Mouse (Mus musculus) MEL (cell line): ENCODE data around the gene Gm9736. TPM values are rescaled to one million over a fixed set of nuclear protein-coding genes. Genes with fewer than 3 reads are reported as not detected.
"Not testable (repeated sequence)": the region's sequence is repeated elsewhere in the genome, so short reads cannot be mapped to it uniquely, and the experiment has no call there.

Source experiments
- DNase-seq: peaks from one replicate; pipeline ENCODE4 v3.0.0; 2011; ENCODE audit warnings: low read depth, low spot score
- H3K27ac ChIP-seq: 2 replicates; pipeline ENCODE4 v1.5.1; 2012; ENCODE audit warnings: low read depth, mild to moderate bottlenecking, control low read depth, low read length, moderate library complexity; ENCODE audit not compliant: control insufficient read depth
- H3K27me3 ChIP-seq, 2 experiments: fragments of 150-350 bp in 1 of 2; sonication (generic) in 1 of 2; 2 replicates each; pipeline ENCODE4 v1.6.1; 2012; ENCODE audit warnings: low read length in 2 of 2, mild to moderate bottlenecking in 2 of 2, improper control_type of control experiment in 1 of 2, moderate library complexity in 1 of 2; ENCODE audit not compliant: insufficient read depth in 2 of 2, control insufficient read depth in 1 of 2
- H3K36me3 ChIP-seq, 2 experiments: 2 replicates each; pipeline ENCODE4 v1.6.1; 2012 to 2014; ENCODE audit warnings: low read length in 2 of 2, improper control_type of control experiment in 1 of 2, inconsistent platforms in 1 of 2, mild to moderate bottlenecking in 1 of 2; ENCODE audit not compliant: insufficient read depth in 2 of 2, control insufficient read depth in 1 of 2
- H3K4me1 ChIP-seq, 2 experiments: fragments of 150-350 bp in 1 of 2; sonication (generic) in 1 of 2; 2 replicates each; pipeline ENCODE4 v1.6.1; 2012; ENCODE audit warnings: low read length in 2 of 2, improper control_type of control experiment in 1 of 2, mild to moderate bottlenecking in 1 of 2; ENCODE audit not compliant: insufficient read depth in 2 of 2, control insufficient read depth in 1 of 2
- H3K4me3 ChIP-seq, 2 experiments: fragments of 150-350 bp in 1 of 2; sonication (generic) in 1 of 2; 2 replicates each; pipeline ENCODE4 v1.5.1; 2012; ENCODE audit warnings: low read depth in 2 of 2, low read length in 2 of 2, mild to moderate bottlenecking in 2 of 2, moderate library complexity in 2 of 2, control low read depth in 1 of 2, improper control_type of control experiment in 1 of 2; ENCODE audit not compliant: control insufficient read depth in 1 of 2, insufficient read depth in 1 of 2
- H3K79me2 ChIP-seq: 2 replicates; pipeline ENCODE4 v1.6.1; 2012; ENCODE audit warnings: mild to moderate bottlenecking, low read length, moderate library complexity; ENCODE audit not compliant: control insufficient read depth, poor library complexity, insufficient read depth
- H3K9ac ChIP-seq: 2 replicates; pipeline ENCODE4 v1.6.1; 2012; ENCODE audit warnings: low read depth, mild to moderate bottlenecking, control low read depth, low read length, moderate library complexity; ENCODE audit not compliant: control insufficient read depth, poor library complexity, severe bottlenecking
- H3K9me3 ChIP-seq: fragments of 150-350 bp; sonication (generic); replicated peaks from 2 replicates; pipeline ENCODE4 v1.6.1; 2012; ENCODE audit warnings: mild to moderate bottlenecking, low read length, improper control_type of control experiment, moderate library complexity; ENCODE audit not compliant: insufficient read depth
- CHD1 ChIP-seq: IDR thresholded peaks from 2 replicates; pipeline ENCODE4 v1.6.1; 2012; ENCODE audit warnings: low read depth, mild to moderate bottlenecking, inconsistent platforms, low read length, improper control_type of control experiment
- CHD2 ChIP-seq: IDR thresholded peaks from 2 replicates; pipeline ENCODE4 v1.6.1; 2011; ENCODE audit warnings: low read length, improper control_type of control experiment
- CTCF ChIP-seq, 3 experiments: IDR thresholded peaks in 2 of 3; conservative IDR thresholded peaks in 1 of 3; 2 replicates each; pipeline ENCODE4 v1.5.1; 2011 to 2012; ENCODE audit warnings: low read length in 3 of 3, low read depth in 2 of 3, mild to moderate bottlenecking in 2 of 3, improper control_type of control experiment in 1 of 3, inconsistent platforms in 1 of 3, mixed read lengths in 1 of 3, moderate library complexity in 1 of 3; ENCODE audit not compliant: control insufficient read depth in 1 of 3, insufficient read depth in 1 of 3, poor library complexity in 1 of 3, severe bottlenecking in 1 of 3
- E2F4 ChIP-seq: IDR thresholded peaks from 2 replicates; pipeline ENCODE4 v1.6.1; 2011; ENCODE audit warnings: low read depth, low read length, improper control_type of control experiment, borderline replicate concordance
- ETS1 ChIP-seq: IDR thresholded peaks from 2 replicates; pipeline ENCODE4 v1.6.1; 2012; ENCODE audit warnings: low read depth, mild to moderate bottlenecking, inconsistent platforms, low read length, improper control_type of control experiment, moderate library complexity
- MAFK ChIP-seq: IDR thresholded peaks from 2 replicates; pipeline ENCODE4 v1.6.1; 2011; ENCODE audit warnings: low read depth, mild to moderate bottlenecking, low read length, improper control_type of control experiment, borderline replicate concordance
- MYC ChIP-seq: IDR thresholded peaks from 2 replicates; pipeline ENCODE4 v1.6.1; 2011; ENCODE audit warnings: low read depth, mild to moderate bottlenecking, low read length, improper control_type of control experiment, moderate library complexity
- POLR2A ChIP-seq, 2 experiments: IDR thresholded peaks; 2 replicates each; pipeline ENCODE4 v1.6.1; 2011 to 2012; ENCODE audit warnings: low read length in 2 of 2, mild to moderate bottlenecking in 2 of 2, control low read depth in 1 of 2, improper control_type of control experiment in 1 of 2, low read depth in 1 of 2, moderate library complexity in 1 of 2; ENCODE audit not compliant: control insufficient read depth in 1 of 2, insufficient read depth in 1 of 2, poor library complexity in 1 of 2
- RAD21 ChIP-seq: IDR thresholded peaks from 2 replicates; pipeline ENCODE4 v1.6.1; 2011; ENCODE audit warnings: mild to moderate bottlenecking, low read depth, low read length, improper control_type of control experiment
- SIN3A ChIP-seq: IDR thresholded peaks from 2 replicates; pipeline ENCODE4 v1.6.1; 2012; ENCODE audit warnings: low read length, improper control_type of control experiment, inconsistent platforms
- SMC3 ChIP-seq: IDR thresholded peaks from 2 replicates; pipeline ENCODE4 v1.6.1; 2011; ENCODE audit warnings: low read depth, low read length, improper control_type of control experiment
- TBP ChIP-seq: IDR thresholded peaks from 2 replicates; pipeline ENCODE4 v1.8.0; 2011; ENCODE audit warnings: low read depth, low read length, improper control_type of control experiment
- TCF12 ChIP-seq: IDR thresholded peaks from 2 replicates; pipeline ENCODE4 v1.6.1; 2014; ENCODE audit warnings: low read depth, mild to moderate bottlenecking, inconsistent platforms, low read length, improper control_type of control experiment, moderate library complexity
- ZC3H11A ChIP-seq: IDR thresholded peaks from 2 replicates; pipeline ENCODE4 v1.6.1; 2012; ENCODE audit warnings: low read depth, mild to moderate bottlenecking, inconsistent platforms, low read length, improper control_type of control experiment
- polyA plus RNA-seq, 2 experiments: library from polyadenylated mRNA; stranded (reverse) in 1 of 2; unstranded in 1 of 2; fragments of >175 nt in 1 of 2; fragments of >200 nt in 1 of 2; gene quantifications; 2 replicates each; pipeline versions ENCODE4 v1.2.1 to v1.2.4; 2012; ENCODE audit warnings: low replicate concordance in 2 of 2, low read depth in 1 of 2; ENCODE audit not compliant: insufficient read length in 2 of 2, insufficient read depth in 1 of 2, missing spikeins in 1 of 2
- total RNA-seq: library from RNA; depleted of rRNA; stranded (reverse); fragments of 300-350 nt; gene quantifications from 2 replicates; pipeline ENCODE4 v1.2.3, GENCODE M21; 2012

Gene Gm9736
- total and polyA plus RNA-seq, 3 experiments, result not detected

DNA sequence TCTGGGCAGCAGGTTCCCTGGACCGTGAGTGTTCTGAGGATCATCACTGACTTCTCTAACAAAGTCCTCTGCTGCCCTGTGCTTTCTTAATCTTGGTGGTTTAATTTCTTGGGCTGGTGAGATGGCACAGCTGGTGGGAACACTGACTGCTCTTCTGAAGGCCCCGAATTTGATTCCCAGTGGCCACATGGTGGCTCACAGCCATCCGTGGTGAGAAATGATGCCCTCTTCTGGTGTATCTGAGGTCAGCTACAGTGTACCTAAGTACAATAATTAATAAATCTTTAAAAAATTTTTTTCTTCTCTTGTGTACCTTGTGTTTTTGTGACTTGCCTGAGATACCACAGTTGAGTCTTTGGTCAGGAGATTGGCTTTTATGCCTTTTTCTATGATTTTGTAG lies 1.2 kb upstream of the Gm9736 start:
- H3K4me1 ChIP-seq, H3K36me3 ChIP-seq, H3K9me3 ChIP-seq, H3K79me2 ChIP-seq, H3K4me3 ChIP-seq, H3K27me3 ChIP-seq, H3K9ac ChIP-seq, H3K27ac ChIP-seq: not testable (repeated sequence)
- DNase-seq, result peak; percentile 44
- TF ChIP-seq ZC3H11A, result peak; percentile 36
- peak; percentile 13 to 68 (median 56); a peak in 5 of 6 replicates for TF ChIP-seq CTCF (IDR thresholded peaks at IDR 0.05 in 2 of 3, conservative IDR thresholded peaks at IDR 0.05 in 1 of 3; ENCODE audit: control insufficient read depth in 1 of 3, insufficient read depth in 1 of 3, low read depth in 2 of 3, low read length in 3 of 3, poor library complexity in 1 of 3, severe bottlenecking in 1 of 3)
- TF ChIP-seq MYC, result 0 out of 2 replicates have a peak, but pooled peaks have one; percentile 33
- TF ChIP-seq RAD21, result peak; percentile 22
- TF ChIP-seq SMC3, result peak; percentile 65

- not testable (repeated sequence) for H3K79me2 ChIP-seq, DNase-seq, H3K9ac ChIP-seq, H3K27me3 ChIP-seq, H3K36me3 ChIP-seq, H3K27ac ChIP-seq, H3K4me3 ChIP-seq, H3K4me1 ChIP-seq, H3K9me3 ChIP-seq
These were observed 468 bp downstream of the Gm9736 start for GRCm38 (mm10) chr10:77750686-77751085.

DNA sequence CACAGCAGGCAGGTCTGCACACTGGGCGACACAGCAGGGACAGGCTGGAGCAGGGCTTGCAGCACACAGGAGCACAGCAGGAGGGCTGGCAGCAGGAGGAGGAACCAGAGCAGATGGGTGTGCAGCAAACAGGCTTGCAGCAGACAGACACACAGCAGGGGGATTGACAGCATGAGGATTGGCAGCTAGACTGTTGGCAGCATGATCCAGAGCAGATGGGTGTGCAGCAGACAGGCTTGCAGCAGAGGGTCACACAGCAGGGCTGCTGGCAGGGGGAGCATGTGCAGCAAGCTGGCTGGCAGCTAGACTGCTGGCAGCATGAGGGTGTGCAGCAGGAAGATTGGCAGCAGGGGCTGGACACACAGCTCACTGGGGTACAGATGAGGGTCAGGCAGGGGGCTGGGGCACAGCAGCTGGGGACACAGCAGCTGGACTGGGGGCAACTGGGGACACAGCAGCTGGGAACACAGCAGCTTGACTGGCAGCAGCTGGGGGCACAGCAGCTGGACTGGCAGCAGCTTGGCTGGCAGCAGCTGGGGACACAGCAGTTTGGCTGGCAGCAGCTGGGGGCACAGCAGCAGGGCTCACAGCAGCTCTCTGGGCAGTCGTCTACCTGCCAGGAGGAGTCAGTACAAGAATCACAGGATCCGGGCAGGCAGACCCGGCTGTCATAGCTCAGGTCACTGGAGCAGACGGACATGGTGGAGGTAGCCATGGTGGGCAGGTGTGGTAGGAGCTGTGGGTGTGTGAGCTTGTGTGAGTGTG lies 9.0 kb downstream of the Gm9736 start, which contains the start of gene Gm18596:
TSS of gene Gm18596 (minus strand) at position 715 of the 765 bp plus-strand sequence.
- H3K36me3 ChIP-seq, DNase-seq, H3K9ac ChIP-seq, H3K27ac ChIP-seq, H3K79me2 ChIP-seq, H3K4me1 ChIP-seq, H3K9me3 ChIP-seq, H3K4me3 ChIP-seq: not testable (repeated sequence)
- peaks cover 4 to 12% of the 10 kb centered on the region in 2 experiments for H3K27me3 ChIP-seq

DNA sequence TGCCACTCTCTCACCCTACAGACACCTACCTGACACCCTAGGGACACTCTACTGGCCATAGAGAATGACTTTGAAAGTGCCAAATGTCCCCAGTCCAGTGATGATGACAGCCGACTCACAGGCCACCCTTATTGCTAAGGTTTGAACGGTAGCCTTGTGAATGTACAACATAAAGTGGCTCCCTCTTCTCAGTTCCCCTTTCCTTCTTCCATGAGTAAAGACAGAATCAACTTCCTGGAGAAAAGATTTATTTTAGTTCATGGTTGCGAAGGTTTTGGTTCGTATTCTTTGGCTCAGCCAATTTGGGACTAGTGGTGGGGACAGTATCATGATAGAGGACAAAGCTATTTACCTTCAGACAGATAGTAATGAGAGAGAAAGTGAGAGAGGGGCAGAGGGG lies 12.2 kb downstream of the Gm9736 start:
- no peak for DNase-seq
- Histone ChIP-seq H3K36me3 (no peaks in the 10 kb centered on the region), H3K27ac (no peak overlapping the region), H3K27me3 (peaks cover 4 to 10% of the 10 kb centered on the region in 2 experiments)
- TF ChIP-seq TBP (no peak), SIN3A (no peak), CHD2 (no peak), POLR2A (IDR thresholded peaks at IDR 0.05; ENCODE audit: control insufficient read depth in 1 of 2, insufficient read depth in 1 of 2, low read depth in 1 of 2, low read length in 2 of 2, poor library complexity in 1 of 2) (no peak), MAFK (no peak), TCF12 (no peak), CTCF (IDR thresholded peaks at IDR 0.05 in 2 of 3, conservative IDR thresholded peaks at IDR 0.05 in 1 of 3; ENCODE audit: control insufficient read depth in 1 of 3, insufficient read depth in 1 of 3, low read depth in 2 of 3, low read length in 3 of 3, poor library complexity in 1 of 3, severe bottlenecking in 1 of 3) (no peak), CHD1 (no peak), ETS1 (no peak), SMC3 (no peak), E2F4 (no peak)
- TF ChIP-seq, all 39 proteins: peak for 0
- H3K9me3 ChIP-seq, result no peaks in the 10 kb centered on the region
- H3K4me1 ChIP-seq, result no peaks in the 10 kb centered on the region
- H3K9ac ChIP-seq, result no peak overlapping the region
- H3K4me3 ChIP-seq, result no peak overlapping the region
- H3K79me2 ChIP-seq, result no peaks in the 10 kb centered on the region
